Mouse (Mus musculus) heart, adult 2 months (tissue): Measurements from ENCODE around the gene Phf10.

ENCODE experiments used
- CTCF ChIP-seq: fragments of 200-600 bp; IDR thresholded peaks from 2 replicates; pipeline ENCODE4 v1.8.1; 2022; ENCODE audit warnings: antibody characterized with exemption, mild to moderate bottlenecking, moderate library complexity
- EP300 ChIP-seq: fragments of 200-500 bp; IDR thresholded peaks from 2 replicates; pipeline ENCODE4 v1.6.1; 2011; ENCODE audit warnings: low read depth, low read length, control low read depth; ENCODE audit not compliant: insufficient read depth
- POLR2A ChIP-seq: fragments of 200-500 bp; IDR thresholded peaks from 2 replicates; pipeline ENCODE4 v1.6.1; 2011; ENCODE audit warnings: mild to moderate bottlenecking, low read depth, low read length, control low read depth; ENCODE audit not compliant: insufficient read depth

DNA sequence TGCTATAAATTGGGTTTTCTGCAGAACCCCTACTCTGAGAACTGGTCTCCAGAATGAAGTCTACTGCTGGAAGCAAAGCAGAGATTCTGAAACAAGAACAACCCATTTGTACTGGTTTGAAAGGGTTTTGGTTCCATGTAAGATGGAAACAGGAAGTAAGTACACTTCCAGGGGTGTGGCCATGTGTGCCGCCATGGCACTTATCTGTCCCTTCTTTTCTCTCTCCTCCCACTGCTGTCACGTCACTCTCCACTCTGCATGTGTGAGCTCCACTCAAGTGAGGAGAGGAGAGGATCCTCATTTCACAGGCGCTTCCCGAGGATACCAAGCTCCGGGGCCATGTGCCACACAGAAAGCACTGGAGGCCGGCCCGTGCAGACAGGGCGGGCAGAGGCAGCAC lies 7.6 kb downstream of the Phf10 start:
- TF ChIP-seq POLR2A (no peak), CTCF (no peak), EP300 (no peak)
